Mouse (Mus musculus): ENCODE data around the gene Cer1. TPM values are rescaled to one million over a fixed set of nuclear protein-coding genes. Genes with fewer than 3 reads are reported as not detected.

Gene Cer1
- polyA plus RNA-seq, 1 experiment, result not detected

- H3K27me3 ChIP-seq (ENCODE audit: control insufficient read depth, insufficient read depth, low read length), result no peaks in the 10 kb centered on the region
- no peaks in the 10 kb centered on the region for H3K4me1 ChIP-seq (ENCODE audit: control insufficient read depth, insufficient read depth, low read length)
- no peak overlapping the region for H3K27ac ChIP-seq (ENCODE audit: control insufficient read depth, insufficient read depth, low read depth, low read length)
- TF ChIP-seq POLR2A (IDR thresholded peaks at IDR 0.05; ENCODE audit: control insufficient read depth, low read depth, low read length), result no peak
- no peak for TF ChIP-seq CTCF (IDR thresholded peaks at IDR 0.05; ENCODE audit: control insufficient read depth, insufficient read depth, insufficient replicate concordance, low read depth, low read length)
- H3K36me3 ChIP-seq (ENCODE audit: control insufficient read depth, insufficient read depth, low read length), result no peaks in the 10 kb centered on the region
- no peak overlapping the region for H3K4me3 ChIP-seq (ENCODE audit: control insufficient read depth, low read depth, low read length)
Measured at GRCm38 (mm10) chr4:82890585-82890984, 5.6 kb upstream of the Cer1 start.

- no peaks in the 10 kb centered on the region for H3K27me3 ChIP-seq (ENCODE audit: control insufficient read depth, insufficient read depth, low read length)
- H3K27ac ChIP-seq (ENCODE audit: control insufficient read depth, insufficient read depth, low read depth, low read length), result no peak overlapping the region
- TF ChIP-seq POLR2A (IDR thresholded peaks at IDR 0.05; ENCODE audit: control insufficient read depth, low read depth, low read length) (no peak), CTCF (IDR thresholded peaks at IDR 0.05; ENCODE audit: control insufficient read depth, insufficient read depth, insufficient replicate concordance, low read depth, low read length) (no peak)
Measured at GRCm38 (mm10) chr4:82886148-82886547, 1.2 kb upstream of the Cer1 start.

GRCm38 (mm10) chr4:82885535-82885913 is 576 bp upstream of the Cer1 start:
- Histone ChIP-seq H3K27me3 (ENCODE audit: control insufficient read depth, insufficient read depth, low read length) (no peaks in the 10 kb centered on the region), H3K36me3 (ENCODE audit: control insufficient read depth, insufficient read depth, low read length) (no peaks in the 10 kb centered on the region), H3K4me3 (ENCODE audit: control insufficient read depth, low read depth, low read length) (no peak overlapping the region), H3K4me1 (ENCODE audit: control insufficient read depth, insufficient read depth, low read length) (no peaks in the 10 kb centered on the region), H3K27ac (ENCODE audit: control insufficient read depth, insufficient read depth, low read depth, low read length) (no peak overlapping the region)
- TF ChIP-seq POLR2A (IDR thresholded peaks at IDR 0.05; ENCODE audit: control insufficient read depth, low read depth, low read length), result no peak
- TF ChIP-seq CTCF (IDR thresholded peaks at IDR 0.05; ENCODE audit: control insufficient read depth, insufficient read depth, insufficient replicate concordance, low read depth, low read length), result no peak

More at GRCm38 (mm10) chr4:82886148-82886547, 1.2 kb upstream of the Cer1 start:
- no peaks in the 10 kb centered on the region for H3K36me3 ChIP-seq (ENCODE audit: control insufficient read depth, insufficient read depth, low read length)
- no peak overlapping the region for H3K4me3 ChIP-seq (ENCODE audit: control insufficient read depth, low read depth, low read length)
- no peaks in the 10 kb centered on the region for H3K4me1 ChIP-seq (ENCODE audit: control insufficient read depth, insufficient read depth, low read length)

- no peaks in the 10 kb centered on the region for H3K27me3 ChIP-seq (ENCODE audit: control insufficient read depth, insufficient read depth, low read length)
- no peaks in the 10 kb centered on the region for H3K4me1 ChIP-seq (ENCODE audit: control insufficient read depth, insufficient read depth, low read length)
- no peak overlapping the region for H3K4me3 ChIP-seq (ENCODE audit: control insufficient read depth, low read depth, low read length)
- no peak for TF ChIP-seq POLR2A (IDR thresholded peaks at IDR 0.05; ENCODE audit: control insufficient read depth, low read depth, low read length)
- TF ChIP-seq CTCF (IDR thresholded peaks at IDR 0.05; ENCODE audit: control insufficient read depth, insufficient read depth, insufficient replicate concordance, low read depth, low read length), result peak; percentile 55; the same call in 1 of the 2 replicates
- no peaks in the 10 kb centered on the region for H3K36me3 ChIP-seq (ENCODE audit: control insufficient read depth, insufficient read depth, low read length)
- H3K27ac ChIP-seq (ENCODE audit: control insufficient read depth, insufficient read depth, low read depth, low read length), result no peak overlapping the region
Measured at GRCm38 (mm10) chr4:82882500-82882899, 2.4 kb downstream of the Cer1 start.

- Histone ChIP-seq H3K4me1 (ENCODE audit: control insufficient read depth, insufficient read depth, low read length) (no peaks in the 10 kb centered on the region), H3K4me3 (ENCODE audit: control insufficient read depth, low read depth, low read length) (no peak overlapping the region), H3K27me3 (ENCODE audit: control insufficient read depth, insufficient read depth, low read length) (no peaks in the 10 kb centered on the region), H3K36me3 (ENCODE audit: control insufficient read depth, insufficient read depth, low read length) (no peaks in the 10 kb centered on the region), H3K27ac (ENCODE audit: control insufficient read depth, insufficient read depth, low read depth, low read length) (no peak overlapping the region)
- TF ChIP-seq CTCF (IDR thresholded peaks at IDR 0.05; ENCODE audit: control insufficient read depth, insufficient read depth, insufficient replicate concordance, low read depth, low read length) (no peak), POLR2A (IDR thresholded peaks at IDR 0.05; ENCODE audit: control insufficient read depth, low read depth, low read length) (no peak)
Measured at GRCm38 (mm10) chr4:82881366-82881765, 3.6 kb downstream of the Cer1 start.

- Histone ChIP-seq H3K36me3 (ENCODE audit: control insufficient read depth, insufficient read depth, low read length) (no peaks in the 10 kb centered on the region), H3K4me1 (ENCODE audit: control insufficient read depth, insufficient read depth, low read length) (no peaks in the 10 kb centered on the region), H3K4me3 (ENCODE audit: control insufficient read depth, low read depth, low read length) (no peak overlapping the region), H3K27ac (ENCODE audit: control insufficient read depth, insufficient read depth, low read depth, low read length) (no peak overlapping the region), H3K27me3 (ENCODE audit: control insufficient read depth, insufficient read depth, low read length) (no peaks in the 10 kb centered on the region)
- TF ChIP-seq CTCF (IDR thresholded peaks at IDR 0.05; ENCODE audit: control insufficient read depth, insufficient read depth, insufficient replicate concordance, low read depth, low read length) (no peak), POLR2A (IDR thresholded peaks at IDR 0.05; ENCODE audit: control insufficient read depth, low read depth, low read length) (no peak)
Measured at GRCm38 (mm10) chr4:82880243-82880642, 4.7 kb downstream of the Cer1 start.

GRCm38 (mm10) chr4:82879152-82879551 is 5.8 kb downstream of the Cer1 start:
- Histone ChIP-seq H3K36me3 (ENCODE audit: control insufficient read depth, insufficient read depth, low read length) (no peaks in the 10 kb centered on the region), H3K4me1 (ENCODE audit: control insufficient read depth, insufficient read depth, low read length) (no peaks in the 10 kb centered on the region), H3K27me3 (ENCODE audit: control insufficient read depth, insufficient read depth, low read length) (no peaks in the 10 kb centered on the region), H3K4me3 (ENCODE audit: control insufficient read depth, low read depth, low read length) (no peak overlapping the region), H3K27ac (ENCODE audit: control insufficient read depth, insufficient read depth, low read depth, low read length) (no peak overlapping the region)
- no peak for TF ChIP-seq POLR2A (IDR thresholded peaks at IDR 0.05; ENCODE audit: control insufficient read depth, low read depth, low read length)
- no peak for TF ChIP-seq CTCF (IDR thresholded peaks at IDR 0.05; ENCODE audit: control insufficient read depth, insufficient read depth, insufficient replicate concordance, low read depth, low read length)

GRCm38 (mm10) chr4:82876656-82877055 is 8.3 kb downstream of the Cer1 start:
- H3K27me3 ChIP-seq (ENCODE audit: control insufficient read depth, insufficient read depth, low read length), result no peaks in the 10 kb centered on the region
- H3K36me3 ChIP-seq (ENCODE audit: control insufficient read depth, insufficient read depth, low read length), result no peaks in the 10 kb centered on the region
- no peak for TF ChIP-seq POLR2A (IDR thresholded peaks at IDR 0.05; ENCODE audit: control insufficient read depth, low read depth, low read length)
- no peak for TF ChIP-seq CTCF (IDR thresholded peaks at IDR 0.05; ENCODE audit: control insufficient read depth, insufficient read depth, insufficient replicate concordance, low read depth, low read length)
- no peaks in the 10 kb centered on the region for H3K4me1 ChIP-seq (ENCODE audit: control insufficient read depth, insufficient read depth, low read length)
- H3K4me3 ChIP-seq (ENCODE audit: control insufficient read depth, low read depth, low read length), result no peak overlapping the region
- no peak overlapping the region for H3K27ac ChIP-seq (ENCODE audit: control insufficient read depth, insufficient read depth, low read depth, low read length)
